Mouse (Mus musculus) urinary bladder, adult 2 months (tissue): ENCODE results near the gene Pth2. TPM values are rescaled to one million over a fixed set of nuclear protein-coding genes. Genes with fewer than 3 reads are reported as not detected.
"Not testable (repeated sequence)": the region's sequence is repeated elsewhere in the genome, so short reads cannot be mapped to it uniquely, and the experiment has no call there.

Source experiments
- DNase-seq: peaks from one replicate; pipeline ENCODE4 v3.0.0; 2022; ENCODE audit warnings: low spot score
- polyA plus RNA-seq: library from polyadenylated mRNA; depleted of rRNA; stranded (reverse); fragments of >200 nt; gene quantifications from 2 replicates; pipeline ENCODE4 v1.2.3, GENCODE M21; 2012

Gene Pth2
- polyA plus RNA-seq, 1 experiment: not detected

GRCm38 (mm10) chr7:45173772-45174171 lies 7.0 kb upstream of the Pth2 start:
- DNase-seq: not testable (repeated sequence)

DNA sequence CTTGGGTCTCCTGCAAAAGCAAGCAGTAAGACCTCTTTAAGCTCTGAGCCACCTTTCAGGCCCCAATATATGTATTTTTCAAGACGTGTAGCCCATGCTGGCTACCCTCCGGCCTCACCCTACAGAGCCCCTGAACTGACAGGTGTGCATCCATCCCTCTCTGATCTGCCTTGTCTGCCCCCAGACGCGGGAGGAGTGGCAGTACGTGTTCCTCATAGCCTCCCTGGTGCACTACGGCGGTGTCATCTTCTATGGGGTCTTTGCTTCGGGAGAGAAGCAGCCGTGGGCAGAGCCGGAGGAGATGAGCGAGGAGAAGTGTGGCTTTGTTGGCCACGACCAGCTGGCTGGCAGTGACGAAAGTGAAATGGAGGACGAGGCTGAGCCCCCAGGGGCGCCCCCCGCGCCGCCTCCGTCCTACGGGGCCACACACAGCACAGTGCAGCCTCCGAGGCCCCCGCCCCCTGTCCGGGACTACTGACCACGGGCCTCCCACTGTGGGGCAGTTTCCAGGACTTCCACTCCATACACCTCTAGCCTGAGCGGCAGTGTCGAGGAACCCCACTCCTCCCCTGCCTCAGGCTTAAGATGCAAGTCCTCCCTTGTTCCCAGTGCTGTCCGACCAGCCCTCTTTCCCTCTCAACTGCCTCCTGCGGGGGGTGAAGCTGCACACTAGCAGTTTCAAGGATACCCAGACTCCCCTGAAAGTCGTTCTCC lies 6.1 kb upstream of the Pth2 start:
- no peak for DNase-seq

- DNase-seq: no peak
Observed at GRCm38 (mm10) chr7:45175398-45175797, 5.4 kb upstream of the Pth2 start.

DNA sequence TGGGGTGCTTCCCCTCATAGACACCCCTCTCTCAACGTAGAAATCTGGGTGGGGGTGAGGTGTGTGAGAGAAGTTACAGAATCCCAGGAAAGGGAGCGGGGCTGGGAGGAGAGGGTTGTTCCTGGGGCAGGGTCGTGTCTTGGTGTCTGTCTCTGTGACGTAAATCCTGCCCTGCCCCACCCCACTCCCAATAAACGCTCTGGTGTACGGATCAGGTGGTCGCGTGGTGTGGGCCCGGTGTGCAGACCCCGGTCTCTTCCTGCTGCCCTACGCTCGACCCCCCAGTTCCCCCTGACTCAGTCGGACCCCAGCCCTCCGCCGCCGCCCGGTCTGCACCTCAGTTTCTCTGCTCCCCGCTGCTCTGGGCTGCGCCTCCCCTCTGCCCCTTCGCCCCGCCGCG lies 4.9 kb upstream of the Pth2 start:
- no peak for DNase-seq

- DNase-seq: no peak
Observed at GRCm38 (mm10) chr7:45176356-45176755, 4.4 kb upstream of the Pth2 start.

- no peak for DNase-seq
Observed at GRCm38 (mm10) chr7:45178550-45178949, 2.2 kb upstream of the Pth2 start.

GRCm38 (mm10) chr7:45179469-45179868 lies 1.3 kb upstream of the Pth2 start, which contains the start of gene Gfy:
Gene Gfy, minus strand, starts transcription at chr7:45179569.
- DNase-seq: no peak

DNA sequence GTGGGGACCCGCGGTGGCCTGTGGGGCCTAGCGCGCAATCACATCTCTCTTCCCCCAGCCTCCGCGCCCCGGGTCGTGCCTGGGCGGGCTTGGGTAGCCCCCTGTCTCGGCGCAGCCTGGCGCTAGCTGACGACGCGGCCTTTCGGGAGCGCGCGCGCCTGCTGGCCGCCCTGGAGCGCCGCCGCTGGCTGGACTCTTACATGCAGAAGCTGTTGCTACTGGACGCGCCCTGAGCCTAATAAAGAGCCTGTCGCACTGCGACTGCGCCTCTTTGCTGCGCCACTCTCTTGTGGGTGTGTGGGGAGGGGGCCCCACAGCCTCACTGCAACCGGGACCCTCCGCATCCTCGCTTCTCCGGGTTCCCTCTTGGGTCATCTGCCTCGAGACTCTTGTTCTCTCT lies 745 bp downstream of the Pth2 start:
- DNase-seq: no peak

DNA sequence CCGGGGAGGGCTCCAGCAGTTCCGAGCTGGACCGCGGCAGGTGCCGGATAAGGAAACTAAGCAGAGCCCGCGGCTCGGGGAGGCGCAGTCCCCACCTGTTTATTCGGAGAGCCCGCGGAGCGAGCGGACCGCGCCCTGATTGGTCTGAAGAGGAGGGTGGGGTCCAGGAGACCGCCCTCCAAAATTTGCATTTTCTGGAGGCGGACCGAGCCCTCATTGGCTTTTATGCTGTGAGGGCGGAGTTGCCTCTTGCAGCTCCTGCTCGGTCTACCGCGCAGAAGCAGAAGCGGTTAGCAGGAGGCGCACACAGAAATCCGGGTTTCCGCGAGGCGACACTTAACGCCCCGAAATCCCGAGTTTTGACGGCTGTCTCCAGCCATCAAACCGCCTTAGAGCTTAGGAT lies 1.4 kb downstream of the Pth2 start:
- peak; percentile 72 for DNase-seq

- no peak for DNase-seq
Observed at GRCm38 (mm10) chr7:45182606-45183005, 1.8 kb downstream of the Pth2 start.

DNA sequence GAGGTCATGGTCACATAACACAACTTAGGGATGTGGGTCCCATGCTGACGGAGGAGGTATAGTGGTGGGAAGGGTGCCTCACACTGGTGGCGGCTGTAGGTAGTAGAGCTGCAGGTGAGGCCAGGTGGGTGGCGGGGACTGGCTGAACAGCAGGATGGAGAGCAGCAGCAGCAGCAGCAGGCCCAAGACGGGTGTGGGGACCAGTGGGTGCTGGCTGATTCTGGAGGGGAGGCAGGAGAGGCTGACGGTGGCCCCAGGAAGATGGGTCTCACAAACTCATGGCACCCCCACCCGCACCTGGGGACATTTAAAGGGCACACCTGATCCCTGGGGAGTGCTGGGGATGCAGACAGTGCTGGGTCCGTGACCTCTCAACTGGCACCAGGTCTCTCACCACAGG lies 2.9 kb downstream of the Pth2 start:
- DNase-seq: no peak

- DNase-seq: no peak
Observed at GRCm38 (mm10) chr7:45185921-45186320, 5.1 kb downstream of the Pth2 start.

GRCm38 (mm10) chr7:45189600-45189999 lies 8.8 kb downstream of the Pth2 start:
- DNase-seq: no peak

- no peak for DNase-seq
Observed at GRCm38 (mm10) chr7:45190186-45190585, 9.4 kb downstream of the Pth2 start.

DNA sequence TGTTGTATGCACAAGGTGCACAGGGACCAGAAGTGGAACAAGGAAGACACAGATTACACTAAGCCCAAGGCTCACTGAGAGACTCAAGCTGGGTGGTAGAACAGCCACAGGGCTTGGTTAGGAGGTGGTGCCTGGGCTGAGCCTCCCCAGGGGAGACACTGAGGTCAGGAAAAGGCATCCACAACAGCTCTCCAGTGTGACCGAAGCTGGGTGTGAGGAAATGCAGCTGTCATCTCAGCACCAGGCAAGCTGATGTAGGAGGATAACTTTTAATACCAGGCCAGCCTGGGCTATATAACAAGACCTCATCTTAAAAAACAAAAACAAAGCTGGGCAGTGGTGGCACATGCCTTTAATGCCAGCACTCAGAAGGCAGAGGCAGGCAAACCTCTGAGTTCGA lies 10.4 kb downstream of the Pth2 start:
- DNase-seq: no peak

DNA sequence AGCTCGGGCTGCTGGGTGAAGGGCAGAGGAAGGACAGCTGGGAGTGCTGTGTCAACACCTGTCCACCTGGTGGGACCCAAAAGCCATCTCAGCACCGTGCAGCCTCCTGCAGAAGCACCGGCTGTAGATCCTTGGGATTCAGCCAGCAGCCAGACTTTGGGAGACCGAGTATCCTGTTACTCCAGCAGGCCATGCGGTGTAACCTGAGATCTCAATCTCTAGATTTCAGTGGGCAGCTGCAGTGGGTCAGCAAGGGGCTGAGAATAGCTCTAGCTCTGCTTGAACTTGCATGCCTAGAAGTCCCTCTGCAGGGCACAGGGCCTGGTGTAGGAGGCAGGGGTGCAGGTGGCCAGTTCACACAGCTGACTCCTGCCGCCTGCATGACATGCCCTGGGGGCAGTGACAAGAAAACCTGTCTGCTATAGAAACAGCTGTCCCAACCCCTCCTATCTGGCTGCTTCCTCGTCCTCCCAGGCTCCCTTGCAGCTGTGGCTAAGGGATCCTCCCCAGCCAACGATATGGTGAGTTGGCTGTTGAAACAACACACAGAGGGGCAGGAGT lies 11.1 kb downstream of the Pth2 start:
- DNase-seq: no peak

GRCm38 (mm10) chr7:45192585-45193310 lies 12.0 kb downstream of the Pth2 start:
- no peak for DNase-seq

GRCm38 (mm10) chr7:45193406-45193805 lies 12.6 kb downstream of the Pth2 start:
- no peak for DNase-seq

DNA sequence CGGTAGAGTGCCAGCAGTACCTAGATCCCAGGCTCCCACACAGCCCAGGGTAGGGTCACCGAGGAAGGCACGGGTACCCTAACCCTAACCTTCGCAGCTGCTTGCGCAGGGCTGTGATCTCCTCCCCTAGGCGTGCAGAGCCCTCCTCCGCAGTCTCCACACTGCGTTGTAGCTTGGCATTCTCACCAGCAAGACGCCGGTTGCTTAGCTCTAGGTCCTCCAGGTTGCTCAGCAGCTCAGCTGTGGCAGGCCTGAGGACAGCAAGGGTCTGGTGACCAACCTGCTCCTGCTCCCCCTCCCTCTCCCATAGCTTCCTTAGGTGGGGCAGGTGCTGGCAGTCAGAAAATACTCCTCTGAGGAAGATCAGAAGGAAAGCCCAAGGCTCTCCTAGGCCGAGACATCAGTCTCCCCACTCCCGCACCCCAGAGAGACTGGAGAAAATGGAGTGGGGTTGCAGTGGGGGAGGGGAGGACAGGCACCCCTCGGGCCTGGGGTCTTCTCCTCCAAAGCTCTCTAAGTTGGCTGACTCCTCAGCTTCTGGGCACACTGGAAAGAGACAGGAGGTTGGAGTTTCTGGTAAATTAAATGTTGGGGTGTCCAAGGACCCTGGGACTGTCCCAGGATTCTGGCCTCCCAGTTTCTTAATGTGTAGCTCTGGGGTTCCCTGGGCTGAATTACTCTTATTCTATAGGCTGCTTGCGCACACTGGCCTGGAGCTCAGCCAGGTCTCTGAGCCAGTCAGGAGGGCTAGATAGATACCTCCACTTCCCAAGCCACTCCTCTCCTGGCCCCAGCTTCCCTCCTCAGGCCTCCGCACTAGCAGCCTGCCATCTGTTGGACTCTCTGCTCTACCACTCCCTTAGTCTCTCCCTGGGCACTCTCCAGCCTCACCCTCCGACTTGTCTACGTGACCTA lies 13.3 kb downstream of the Pth2 start:
- DNase-seq: no peak

- no peak for DNase-seq
Observed at GRCm38 (mm10) chr7:45195341-45196175, 14.8 kb downstream of the Pth2 start.

GRCm38 (mm10) chr7:45196176-45196535 lies 15.4 kb downstream of the Pth2 start:
- DNase-seq: no peak
